Mouse (Mus musculus) heart, adult 2 months (tissue): ENCODE data around the gene 4931440F15Rik.

ENCODE experiments used
- CTCF ChIP-seq: fragments of 200-600 bp; IDR thresholded peaks from 2 replicates; pipeline ENCODE4 v1.8.1; 2022; ENCODE audit warnings: antibody characterized with exemption, mild to moderate bottlenecking, moderate library complexity
- EP300 ChIP-seq: fragments of 200-500 bp; IDR thresholded peaks from 2 replicates; pipeline ENCODE4 v1.6.1; 2011; ENCODE audit warnings: low read depth, low read length, control low read depth; ENCODE audit not compliant: insufficient read depth

GRCm38 (mm10) chr11:29808981-29809589 lies 16.4 kb downstream of the 4931440F15Rik start:
- no peak for TF ChIP-seq EP300
- no peak for TF ChIP-seq CTCF
